Mouse (Mus musculus) cerebellum, adult 18-20 months (tissue): ENCODE results near the gene Rfc2.

Experiments
- DNase-seq, 2 experiments: peaks; one replicate each; pipeline ENCODE4 v3.0.0; 2021

Gene Rfc2

DNA sequence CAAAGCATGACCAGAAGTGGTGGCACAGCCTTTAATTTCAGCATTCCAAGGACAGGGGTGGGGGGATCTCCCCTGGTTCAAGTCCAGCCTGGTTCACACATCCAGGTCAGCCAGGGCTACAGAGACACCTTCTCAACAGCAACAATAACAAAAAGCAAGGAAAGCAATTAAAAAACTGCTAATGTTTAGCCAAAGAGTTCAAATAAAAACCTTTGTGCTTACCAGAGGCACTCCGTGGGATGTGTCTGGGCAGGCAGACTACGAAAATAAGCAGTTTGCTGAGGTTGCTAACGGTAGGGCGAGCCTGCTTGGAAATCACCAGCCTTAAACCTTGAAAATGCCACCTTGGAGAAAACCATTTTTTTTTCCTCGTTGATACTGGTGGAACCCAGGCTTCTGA is at the start of gene Rfc2:
Gene Rfc2 (plus strand): TSS at position 221 of the 400 bp plus-strand sequence.
- no peak for DNase-seq

DNA sequence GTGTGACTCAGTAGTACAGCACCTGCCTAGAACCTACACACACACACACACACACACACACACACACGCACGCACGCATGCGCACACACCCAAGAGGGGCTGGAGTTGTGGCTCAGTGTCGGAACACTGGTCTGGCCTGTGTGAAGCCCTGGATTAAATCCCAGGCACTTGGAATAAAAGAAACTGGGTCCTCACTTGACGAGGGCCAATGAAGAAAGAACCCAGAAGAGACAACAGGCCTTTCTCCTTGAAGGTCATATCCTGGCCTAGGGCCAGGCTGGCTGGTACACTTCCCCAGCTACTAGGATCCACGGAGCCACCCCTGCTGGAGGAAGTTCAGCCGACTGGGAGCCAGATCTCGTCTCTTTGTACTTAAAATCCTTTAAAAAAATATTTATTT is 49.6 kb upstream of the Rfc2 start:
- DNase-seq = peak; percentile 36 to 47

DNA sequence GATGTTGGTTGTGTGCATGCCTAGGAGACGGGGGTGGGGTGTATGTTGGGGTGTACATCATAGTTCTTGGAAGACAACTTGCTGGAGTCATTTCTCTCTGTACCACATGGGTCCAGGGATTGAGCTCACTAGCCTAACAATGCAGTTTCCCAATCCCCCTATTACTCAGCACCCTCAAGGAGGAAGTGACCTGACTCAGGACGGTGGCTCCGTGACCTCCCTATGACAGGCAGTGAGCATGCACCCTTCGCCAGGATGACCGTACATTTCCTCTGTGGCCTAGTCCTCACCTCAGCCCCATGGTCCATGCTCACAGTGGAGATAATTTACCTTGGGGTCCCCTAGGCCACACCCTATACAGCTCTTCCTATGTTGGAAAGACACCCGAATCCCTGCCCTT is 48.7 kb upstream of the Rfc2 start:
- no peak for DNase-seq

DNA sequence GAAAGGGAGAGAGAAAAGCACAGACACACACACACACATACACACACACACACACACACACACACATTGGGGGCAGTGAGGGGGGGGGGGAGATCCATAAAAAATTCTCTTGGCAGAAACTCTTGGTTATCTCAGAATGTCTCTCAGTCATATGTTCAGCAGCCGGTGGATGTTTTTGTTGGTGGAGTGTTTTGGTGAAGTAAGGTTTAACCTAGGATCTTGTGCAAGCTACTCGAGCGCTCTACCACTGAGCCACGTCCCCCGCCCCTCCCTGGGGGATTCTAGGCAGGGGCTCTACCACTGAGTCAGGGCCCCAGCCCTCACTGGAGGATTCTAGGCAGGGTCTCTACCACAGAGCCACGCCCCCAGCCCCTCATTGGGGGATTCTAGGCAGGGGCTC is 45.1 kb upstream of the Rfc2 start:
- no peak for DNase-seq

DNA sequence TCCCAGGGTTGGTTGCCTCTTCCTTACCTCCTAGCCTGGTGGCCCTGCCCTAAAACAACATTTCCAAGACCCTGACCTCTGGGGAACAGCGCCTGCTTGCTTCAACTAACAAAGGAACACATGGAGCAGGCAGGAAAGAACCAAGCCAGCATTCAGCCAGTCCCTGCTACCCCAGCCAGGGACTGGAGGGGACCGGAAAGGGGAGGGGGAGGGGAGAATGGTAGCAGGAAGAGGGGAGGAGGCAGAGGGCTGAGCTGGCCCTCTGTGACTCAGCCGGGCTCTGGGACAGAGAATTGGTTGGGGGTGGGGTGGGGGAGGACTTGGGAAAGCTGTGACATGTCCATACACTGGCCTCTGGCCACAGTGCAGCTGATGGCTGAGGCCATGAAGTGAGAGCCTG is 41.3 kb upstream of the Rfc2 start:
- peak in 1 of 2 experiments; percentile 26 for DNase-seq

DNA sequence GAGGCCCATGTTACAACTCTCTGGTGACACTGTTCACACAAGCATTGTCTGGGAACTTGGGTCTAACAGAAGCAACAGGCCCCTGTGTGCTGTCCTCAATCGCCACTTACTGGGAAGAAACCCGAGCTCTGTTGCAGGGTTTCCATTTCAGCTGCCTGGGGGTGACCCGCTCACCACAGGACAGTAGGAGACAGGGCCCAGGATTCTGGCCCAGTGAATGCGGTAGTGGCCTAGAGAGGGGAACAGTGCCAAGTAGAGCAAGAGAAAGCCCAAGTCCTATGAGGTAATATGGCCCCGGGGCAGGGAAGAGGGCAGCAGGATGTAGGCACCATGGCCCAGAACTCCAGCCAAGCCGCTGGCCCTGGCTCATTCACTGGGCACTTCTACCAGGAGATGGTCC is 40.3 kb upstream of the Rfc2 start:
- no peak for DNase-seq

DNA sequence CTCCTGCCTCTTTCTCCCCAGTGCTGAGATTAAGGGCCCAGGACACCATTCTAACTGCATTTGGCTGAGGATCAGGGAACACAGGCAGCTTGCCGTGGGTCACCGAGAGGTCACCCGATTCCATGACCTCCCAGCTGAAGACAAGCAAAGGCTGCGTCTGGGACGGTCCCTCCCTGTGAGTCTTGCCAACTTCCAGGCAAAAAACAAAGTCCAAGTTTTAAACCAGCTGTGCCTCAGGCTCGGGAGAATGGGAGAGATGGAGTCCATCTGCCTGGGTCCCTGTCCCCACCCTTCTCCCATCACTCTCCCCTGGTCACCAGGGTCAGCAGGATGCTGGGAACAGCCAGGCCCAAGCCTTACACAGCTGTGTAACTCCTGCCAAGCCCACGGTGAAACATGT is 39.5 kb upstream of the Rfc2 start:
- no peak for DNase-seq

DNA sequence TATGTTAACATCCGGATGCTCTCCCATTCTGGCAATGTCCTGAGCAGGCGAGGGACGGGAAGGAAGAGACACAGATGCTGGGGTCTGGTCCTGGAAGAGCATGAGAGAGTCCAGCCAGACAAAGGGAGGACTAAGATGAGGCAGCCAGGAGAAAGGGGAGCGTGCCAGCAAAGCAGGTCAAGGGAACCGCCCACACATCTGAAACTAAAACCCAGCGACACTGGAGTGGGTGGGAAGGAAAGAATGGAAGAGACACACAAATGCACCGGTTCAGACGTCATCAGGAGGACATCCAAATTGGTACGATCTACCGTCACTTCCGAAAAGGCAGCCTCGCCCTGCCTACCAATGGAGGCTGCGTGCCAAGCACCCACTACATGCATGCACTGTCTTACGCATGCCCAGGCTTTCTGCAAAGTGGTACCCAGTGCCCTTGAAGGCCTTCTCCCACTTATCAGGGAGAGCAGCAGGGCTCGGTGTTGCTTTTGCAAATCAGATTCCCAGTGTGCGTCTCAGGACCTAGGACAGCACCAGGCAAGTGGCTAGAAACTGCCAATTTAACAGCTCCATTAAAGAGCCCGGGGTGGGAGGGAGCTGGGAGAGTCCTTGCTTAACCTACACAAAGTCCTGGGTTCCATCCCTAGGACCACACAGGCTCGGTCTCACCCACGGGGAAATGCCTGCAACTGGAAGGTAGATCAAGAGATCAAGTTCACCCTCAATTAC is 36.5 kb upstream of the Rfc2 start:
- peak; percentile 48 to 58 for DNase-seq

DNA sequence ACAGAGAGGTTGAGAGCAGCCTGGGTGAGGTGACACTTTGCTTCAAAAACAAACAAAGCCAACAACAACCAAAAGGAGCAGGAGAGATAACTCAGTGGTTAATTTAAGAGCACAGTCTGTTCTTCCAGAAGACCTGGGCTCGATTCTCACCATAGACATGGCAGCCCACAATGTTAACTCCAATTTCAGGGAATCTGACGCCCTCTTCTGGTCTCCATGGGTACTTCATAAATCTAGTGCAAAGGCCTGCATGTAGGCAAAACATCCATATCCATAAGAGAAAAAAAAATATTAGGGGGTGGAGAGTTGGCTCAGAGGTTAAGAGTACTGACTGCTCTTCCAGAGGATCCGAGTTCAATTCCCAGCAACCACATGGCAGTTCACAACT is 35.9 kb upstream of the Rfc2 start:
- peak in 1 of 2 experiments; percentile 36 for DNase-seq

DNA sequence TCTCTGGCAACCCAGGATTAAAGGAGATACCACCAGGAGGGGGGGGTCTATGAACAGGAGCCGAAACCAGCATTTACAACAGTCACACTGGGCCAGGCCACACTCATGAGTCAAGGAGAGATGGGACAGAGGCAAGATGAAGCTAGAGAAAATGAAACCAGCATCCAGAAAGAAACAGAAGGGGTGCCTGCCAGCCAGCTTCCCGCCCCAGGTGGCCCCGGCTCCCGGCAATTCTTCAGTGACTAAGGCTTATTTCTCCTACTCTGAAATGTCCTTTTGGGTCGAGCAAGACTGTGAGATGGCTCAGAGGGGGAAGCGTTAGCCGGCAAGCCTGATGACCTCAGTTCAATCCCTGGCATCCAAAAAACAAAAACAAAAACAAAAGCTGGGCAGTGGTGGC is 34.4 kb upstream of the Rfc2 start:
- peak; percentile 34 to 35 for DNase-seq

DNA sequence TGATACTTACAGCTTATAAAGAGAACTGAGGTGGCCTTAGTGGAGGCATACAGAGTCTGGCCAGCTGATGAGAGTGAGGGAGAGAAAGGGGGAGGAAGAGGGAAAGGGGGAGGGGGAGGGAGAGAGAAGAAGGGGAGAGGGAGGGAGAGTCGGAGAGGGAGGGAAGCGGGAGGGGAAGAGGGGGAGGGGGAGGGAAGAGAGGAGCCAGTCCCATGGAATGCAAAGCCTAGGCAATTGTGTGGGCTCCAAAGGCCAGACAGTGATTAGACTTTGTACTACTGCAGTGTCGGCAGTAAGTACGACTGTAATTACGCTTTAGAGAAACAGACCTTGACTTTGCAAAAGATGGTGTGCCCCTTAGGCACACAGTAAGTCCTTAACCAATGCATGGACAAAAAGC is 32.9 kb upstream of the Rfc2 start:
- no peak for DNase-seq

DNA sequence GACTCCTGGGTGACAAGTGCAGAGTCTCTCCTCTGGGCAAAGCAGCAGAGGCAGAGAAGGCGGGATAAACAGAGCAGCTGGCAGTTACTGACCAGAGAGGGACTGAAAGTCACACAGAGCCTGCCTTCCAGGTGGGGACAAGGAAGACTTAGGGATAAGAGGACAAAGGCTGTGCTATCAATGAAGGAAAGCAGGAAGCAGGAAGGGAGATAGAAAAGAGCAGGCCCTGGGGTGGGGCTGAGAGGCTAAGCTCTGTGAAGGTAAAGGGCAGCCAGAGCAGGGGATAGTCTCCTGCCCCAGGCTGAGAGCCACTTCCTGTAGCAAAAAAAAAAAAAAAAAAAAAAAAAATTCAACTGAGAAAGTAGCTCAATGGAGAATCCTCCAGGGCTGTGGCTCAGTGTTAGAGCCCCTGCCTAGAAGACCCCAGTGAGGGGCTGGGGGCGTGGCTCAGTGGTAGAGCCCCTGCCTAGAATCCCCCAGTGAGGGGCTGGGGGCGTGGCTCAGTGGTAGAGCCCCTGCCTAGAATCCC is 31.5 kb upstream of the Rfc2 start:
- no peak for DNase-seq

DNA sequence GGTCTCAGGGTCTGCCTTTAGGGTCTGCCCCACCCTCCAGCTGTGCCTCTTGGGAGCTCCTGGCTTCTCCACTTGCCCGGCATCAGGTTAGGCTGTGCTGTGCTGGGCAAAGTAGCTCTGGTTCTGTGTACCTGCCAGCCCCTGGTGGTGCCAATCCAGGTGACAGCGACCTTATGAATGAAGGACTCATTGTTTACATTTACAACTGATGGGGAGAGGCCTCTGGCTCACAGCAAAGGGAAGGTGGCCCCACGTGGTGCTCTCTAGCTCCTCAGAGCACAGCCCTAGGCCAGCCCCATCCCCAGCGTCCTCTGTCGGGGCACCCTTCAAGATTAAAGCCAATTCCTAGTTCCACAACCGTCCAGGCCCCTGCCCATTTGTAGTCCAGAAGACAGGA is 30.3 kb upstream of the Rfc2 start:
- DNase-seq = peak; percentile 37 to 40

DNA sequence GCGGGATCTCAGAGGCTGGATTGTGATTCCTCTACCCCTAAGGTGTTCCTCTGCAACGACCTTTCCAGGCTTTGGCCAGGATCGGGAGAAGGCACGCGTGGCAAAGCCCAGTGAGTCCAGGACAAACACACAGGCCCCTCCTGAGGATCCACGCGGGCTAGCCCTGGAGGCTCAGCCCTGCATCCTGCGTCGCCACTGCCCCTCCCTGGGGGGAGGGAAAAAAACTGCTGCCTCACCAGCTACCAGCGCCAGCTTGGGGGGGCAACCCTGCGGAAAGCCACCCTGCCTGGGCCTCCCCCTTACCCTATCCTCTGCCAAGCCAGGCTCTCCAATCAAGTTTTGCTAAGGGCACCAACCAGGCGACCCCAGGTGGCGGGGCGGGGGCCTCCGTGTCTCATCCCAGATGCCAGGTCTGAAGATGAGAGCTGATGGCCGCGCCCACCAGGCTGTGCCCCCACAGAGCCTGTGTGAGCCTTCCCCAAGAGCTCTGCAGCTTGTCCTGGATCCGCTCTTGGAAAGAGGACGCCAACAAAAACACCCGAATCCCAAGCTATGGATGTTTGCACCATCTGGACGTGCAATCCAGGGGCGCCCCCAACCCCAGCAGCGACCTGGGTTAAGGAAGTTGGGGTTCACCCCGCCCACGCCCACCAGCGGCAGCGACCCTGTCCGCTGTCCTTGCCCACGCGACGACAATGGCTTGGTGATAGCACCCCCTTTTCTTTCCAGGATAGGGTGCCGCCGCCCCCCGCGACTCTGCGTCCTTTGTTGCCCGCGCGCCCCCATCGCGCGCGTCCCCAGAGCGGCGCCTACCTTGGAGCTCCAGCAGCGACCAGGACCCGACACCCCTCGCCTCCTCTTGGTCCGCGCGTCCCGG is 29.7 kb upstream of the Rfc2 start:
- DNase-seq = peak; percentile 55 to 60

DNA sequence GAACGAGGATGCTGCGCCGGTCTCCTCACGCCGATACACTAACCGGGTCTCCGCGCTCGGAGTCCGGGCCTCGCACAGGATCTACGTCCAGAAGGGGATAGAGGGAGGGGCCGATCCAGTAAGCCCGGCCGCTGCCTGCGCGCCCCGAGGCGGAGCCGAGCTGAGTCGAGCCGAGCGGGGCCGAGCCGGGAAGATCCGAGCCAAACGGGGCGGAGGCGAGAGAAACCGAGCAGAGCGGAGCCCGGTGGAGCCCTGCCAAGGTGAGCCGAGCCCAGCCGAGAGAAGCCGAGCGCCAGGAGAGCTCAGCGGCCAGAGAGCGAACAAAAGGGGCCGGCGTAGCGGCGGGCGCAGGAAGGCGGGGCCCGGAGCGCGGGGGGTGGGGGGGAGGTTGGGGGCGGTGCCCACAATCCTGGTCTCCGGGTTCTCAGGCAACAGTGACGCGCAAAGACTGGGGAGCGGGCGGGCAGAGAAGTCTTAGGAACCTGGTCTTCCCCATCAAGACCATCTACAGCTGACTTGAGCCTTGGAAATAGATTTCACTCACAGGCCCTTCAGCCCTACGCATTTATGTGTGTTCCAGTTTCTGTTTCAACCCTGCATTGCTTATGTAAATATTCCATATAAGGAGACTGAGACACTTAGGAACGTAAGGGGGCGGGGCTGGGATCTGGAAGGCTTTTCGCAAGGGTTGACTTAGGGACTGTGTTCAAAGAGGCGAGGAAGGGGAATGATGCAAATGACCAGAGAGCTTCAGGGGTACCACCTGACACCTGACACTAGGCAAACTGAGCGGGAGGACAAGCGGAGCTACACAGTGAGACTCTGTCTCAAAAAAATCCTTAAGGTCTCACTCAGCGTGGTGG is 28.8 kb upstream of the Rfc2 start, which contains the start of gene Clip2:
Gene Clip2 (minus strand): TSS at position 325 of the 863 bp plus-strand sequence.
- peak; percentile 98 to 100 for DNase-seq

DNA sequence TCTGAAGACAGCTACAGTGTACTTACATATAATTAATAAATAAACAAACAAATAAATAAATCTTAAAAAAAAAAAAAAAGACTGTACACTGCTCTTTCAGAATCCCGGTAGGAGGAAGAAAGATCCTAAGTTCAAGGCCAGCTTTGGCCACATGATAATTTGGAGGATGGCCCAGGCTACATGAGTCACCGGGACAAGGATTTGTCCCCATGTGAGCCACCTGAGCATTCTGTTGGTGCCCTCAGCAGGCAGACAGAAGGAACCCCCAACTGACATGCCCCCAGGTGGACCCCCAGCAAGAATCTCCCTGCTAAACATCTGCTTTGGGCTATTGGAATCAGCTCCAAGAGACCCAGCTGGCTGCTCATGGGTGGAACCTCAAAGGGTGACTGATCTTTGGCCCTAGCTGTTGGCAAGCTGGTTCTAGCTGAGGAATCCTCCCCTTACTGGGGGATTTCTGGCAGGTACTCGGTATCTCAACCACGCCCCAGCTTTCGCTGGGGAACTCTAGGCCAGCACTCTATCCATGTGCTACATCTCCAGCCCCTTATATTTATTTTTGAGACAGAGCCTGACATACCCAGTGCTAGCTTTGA is 27.1 kb upstream of the Rfc2 start:
- DNase-seq = no peak

DNA sequence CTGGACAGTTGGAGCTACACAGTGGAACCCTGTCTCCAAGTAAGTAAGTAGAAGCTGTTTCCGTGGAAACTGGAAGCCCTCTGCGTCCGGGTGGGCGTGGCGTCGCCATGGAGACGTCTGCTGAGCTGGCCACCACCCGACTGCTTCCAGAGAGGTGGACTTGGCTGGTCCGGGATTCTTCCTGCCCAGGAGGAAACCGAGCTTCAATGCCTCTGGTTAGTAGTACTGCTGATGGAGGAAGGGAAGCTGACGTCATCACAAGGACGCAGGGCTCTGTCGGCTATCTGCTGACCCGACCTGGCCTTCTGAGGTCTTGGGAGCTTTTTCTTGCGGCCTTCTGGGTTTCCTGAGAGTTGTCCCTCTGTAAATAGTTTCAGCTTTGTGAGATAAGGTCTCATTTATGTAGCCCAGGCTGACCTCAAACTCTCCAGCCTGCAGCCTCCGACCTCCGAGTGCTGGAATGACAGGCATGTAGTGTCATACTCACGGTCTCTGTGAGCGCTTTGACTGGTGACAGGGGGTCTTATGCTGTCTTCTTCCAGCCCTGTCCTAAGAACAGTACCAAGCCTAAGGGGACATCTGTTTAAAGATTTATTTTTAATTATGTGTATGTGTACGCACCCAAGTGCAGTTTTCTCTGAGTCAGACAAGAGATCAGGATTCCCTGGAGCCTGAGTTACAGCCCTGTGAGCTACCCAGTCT is 25.6 kb upstream of the Rfc2 start:
- peak in 1 of 2 experiments; percentile 28 for DNase-seq

DNA sequence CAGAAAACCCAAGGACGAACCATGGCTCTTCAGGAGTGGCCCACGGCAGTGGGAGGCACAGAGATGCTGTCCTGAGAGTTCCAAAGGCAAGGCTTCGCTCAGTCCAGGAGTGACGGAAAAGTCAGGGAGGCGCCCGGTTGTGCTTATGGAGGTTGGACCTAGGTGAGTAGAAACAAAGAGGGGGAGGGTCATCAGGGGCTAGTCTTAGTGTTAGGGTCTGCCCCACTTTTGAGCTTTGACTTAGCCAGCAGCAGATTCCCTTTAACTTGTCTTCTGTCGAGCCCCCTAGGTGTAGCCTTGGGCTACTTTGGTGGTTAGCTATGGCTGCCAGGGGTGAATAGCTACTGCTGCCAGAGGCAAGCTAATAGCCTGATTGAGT is 21.1 kb upstream of the Rfc2 start, which contains the start of gene Syna:
Gene Syna (minus strand): TSS at position 101 of the 379 bp plus-strand sequence.
- DNase-seq = no peak

DNA sequence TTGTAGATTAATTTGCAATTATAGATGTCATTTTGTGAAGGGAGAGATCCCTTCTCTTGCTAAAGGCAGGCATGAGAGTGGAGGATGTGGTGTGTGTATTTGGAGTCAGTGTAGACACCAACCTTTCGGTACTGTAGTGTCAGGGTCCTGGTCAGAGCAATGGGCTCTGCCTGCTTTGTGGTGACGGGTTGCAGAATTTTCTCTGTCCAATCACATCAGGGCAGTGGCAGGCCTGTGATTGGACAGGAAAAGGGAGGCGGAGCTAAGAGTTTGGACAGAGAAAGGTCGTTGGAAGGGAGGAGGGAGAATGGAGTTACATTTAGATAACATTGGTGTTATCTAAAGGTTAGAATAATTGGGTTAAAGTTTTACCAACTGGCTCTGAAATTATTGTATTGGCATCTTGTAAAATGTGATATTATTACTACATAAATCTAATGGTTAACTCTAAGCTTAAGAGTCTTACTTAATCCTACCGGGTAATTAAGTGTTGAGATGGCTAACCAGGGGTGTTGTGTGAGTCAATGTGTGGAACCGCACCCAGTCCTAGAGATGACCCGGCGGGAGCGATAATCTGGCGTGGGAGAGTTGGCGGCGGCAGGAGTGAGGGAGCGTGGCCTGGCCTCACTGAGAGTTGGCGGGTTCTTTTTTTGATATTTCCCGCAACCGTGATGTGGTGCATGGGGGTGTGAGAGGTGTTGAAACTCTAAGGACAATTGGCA is 20.6 kb upstream of the Rfc2 start:
- no peak for DNase-seq

DNA sequence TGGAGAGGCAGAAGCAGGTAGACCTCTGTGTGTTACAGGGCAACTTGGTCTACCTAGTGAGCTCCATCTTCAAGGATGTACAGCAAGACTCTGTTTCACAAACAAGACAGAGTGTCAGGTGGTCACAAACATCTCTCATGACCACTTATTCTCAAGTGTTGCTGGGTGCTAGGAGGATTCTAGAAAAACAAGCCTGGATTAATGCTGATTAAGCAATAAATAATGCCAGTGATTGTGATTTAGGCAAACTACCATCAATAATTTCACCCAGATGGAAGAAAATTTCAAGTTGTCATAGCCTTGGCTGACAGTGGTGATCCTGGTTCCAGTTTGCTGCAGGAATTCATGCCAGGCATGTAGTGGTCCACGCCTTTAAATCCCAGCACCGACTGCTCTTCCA is 16.9 kb upstream of the Rfc2 start:
- no peak for DNase-seq

DNA sequence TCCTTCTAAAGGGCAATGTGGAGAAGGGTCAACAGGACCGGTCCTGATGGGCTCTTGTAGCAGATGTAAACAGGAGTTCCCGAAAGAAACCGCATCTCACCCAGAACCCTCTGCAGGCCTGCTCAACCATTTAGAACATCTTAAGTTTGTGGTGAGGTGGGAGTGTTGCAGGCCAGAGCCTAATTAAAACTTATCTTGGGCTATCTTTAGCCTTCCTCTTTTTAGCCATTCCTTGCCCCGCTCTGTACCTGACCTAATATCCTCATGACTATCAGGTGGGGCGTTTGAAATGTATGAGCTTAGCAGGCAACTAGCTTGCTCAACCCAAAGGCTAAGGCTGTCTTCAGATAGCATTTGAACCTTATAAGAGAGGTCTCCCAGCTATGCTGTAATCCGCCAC is 15.5 kb upstream of the Rfc2 start:
- DNase-seq = no peak
